Mouse (Mus musculus): ENCODE results near the gene Ttyh2. TPM values are rescaled to one million over a fixed set of nuclear protein-coding genes. Genes with fewer than 3 reads are reported as not detected.

The Ttyh2 gene
- polyA plus RNA-seq, 1 experiment from 2014 or later, result 31.5 TPM

Other genes with a start within 250 kb of the Ttyh2 start
- gene Rpl38, start 6.9 kb upstream of the Ttyh2 start, polyA plus RNA-seq (2015; fragmentation: Nextera tagmentation; extraction: Ambion mirVana), result 993 and 1,020 TPM in 2 replicates
- gene Dnaic2, start 52.0 kb downstream of the Ttyh2 start, polyA plus RNA-seq (2015; fragmentation: Nextera tagmentation; extraction: Ambion mirVana), result 8.0 and 13.2 TPM in 2 replicates
- 1.7 and 3.2 TPM in 2 replicates for gene Kif19a, start 90.0 kb downstream of the Ttyh2 start, polyA plus RNA-seq (2015; fragmentation: Nextera tagmentation; extraction: Ambion mirVana)
- 3.6 and 4.2 TPM in 2 replicates for gene Btbd17, start 120.5 kb downstream of the Ttyh2 start, polyA plus RNA-seq (2015; fragmentation: Nextera tagmentation; extraction: Ambion mirVana)
- gene Gpr142, start 123.5 kb downstream of the Ttyh2 start, polyA plus RNA-seq (2015; fragmentation: Nextera tagmentation; extraction: Ambion mirVana), result not detected in 2 replicates
- 40.4 and 45.4 TPM in 2 replicates for gene Gprc5c, start 175.7 kb downstream of the Ttyh2 start, polyA plus RNA-seq (2015; fragmentation: Nextera tagmentation; extraction: Ambion mirVana)
- gene Cd300a, start 214.6 kb downstream of the Ttyh2 start, polyA plus RNA-seq (2015; fragmentation: Nextera tagmentation; extraction: Ambion mirVana), result 1.6 and 1.8 TPM in 2 replicates

Data from embryonic facial prominence, embryonic 15.5 days (tissue).